ENCODE assay signal across 29 mouse cellular contexts in the genomic region with DNA sequence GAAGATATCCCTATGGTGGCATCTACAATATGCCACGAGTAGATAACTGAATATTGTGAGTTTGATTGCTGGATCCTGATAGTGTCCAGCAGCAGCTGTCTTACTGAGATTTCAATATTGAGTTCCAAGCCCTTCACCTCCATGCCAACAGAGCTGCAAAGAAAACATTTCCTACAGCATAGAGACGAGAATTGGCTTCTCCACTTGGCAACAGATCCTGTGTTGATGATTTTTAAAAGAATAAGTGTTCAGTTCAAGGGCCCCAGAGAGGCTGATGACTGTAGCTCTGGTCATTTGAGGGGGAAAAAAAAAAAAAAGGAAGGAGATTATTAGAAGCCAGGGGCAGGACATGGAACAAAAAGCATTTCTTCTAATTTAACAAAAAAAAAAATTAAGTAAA.
DNase-seq lines count a peak whose midpoint lies in the region; ATAC-seq and TF ChIP-seq lines count a peak whose summit lies in the region.
"Had no signal": no experiment of that assay in that cellular context is flagged by ENCODE, and none has a peak within 500 bp of the region (broad histone marks: within the 10 kb centered on the region; RNA-seq: fewer than 3 reads in every experiment).

No protein-coding gene starts in this region.

- no peaks in the 10 kb centered on the region for H3K9me3 ChIP-seq in hindbrain, embryonic 14.5 days (ENCODE audit: control insufficient read depth, low read length)
- no peaks in the 10 kb centered on the region for H3K9me3 ChIP-seq in hindbrain, embryonic 10.5 days
- H3K9me3 ChIP-seq in midbrain, postnatal 0 days (ENCODE audit: low read length): no peaks in the 10 kb centered on the region
- H3K9me3 ChIP-seq in midbrain, embryonic 14.5 days (ENCODE audit: control insufficient read depth, low read length): no peaks in the 10 kb centered on the region
- H3K9me3 ChIP-seq: embryonic facial prominence, embryonic 12.5 days; heart, embryonic 13.5 days; kidney, embryonic 15.5 days; limb, embryonic 13.5 days; lung, embryonic 15.5 days; midbrain, embryonic 15.5 days had no signal

- TF ChIP-seq CTCF in midbrain, postnatal 0 days (IDR thresholded peaks at IDR 0.05): no peak

- H3K4me1 ChIP-seq in hindbrain, embryonic 14.5 days (replicated peaks; ENCODE audit: control insufficient read depth, insufficient read depth, low read length): 0 out of 2 replicates have a peak, but pooled peaks cover 3% of the 10 kb centered on the region
- no peaks in the 10 kb centered on the region for H3K4me1 ChIP-seq in hindbrain, embryonic 10.5 days (replicated peaks)
- H3K4me1 ChIP-seq in midbrain, postnatal 0 days (ENCODE audit: insufficient read depth, low read length): no peaks in the 10 kb centered on the region
- no peaks in the 10 kb centered on the region for H3K4me1 ChIP-seq in midbrain, embryonic 14.5 days (ENCODE audit: control insufficient read depth, insufficient read depth, low read length)
- H3K4me1 ChIP-seq: embryonic facial prominence, embryonic 12.5 days; kidney, embryonic 15.5 days; limb, embryonic 13.5 days; megakaryocyte, embryonic 14.5 days had no signal

- peak; percentile 11 for DNase-seq in cerebellum, adult 9-10 months
- DNase-seq in cerebellum, adult 11 months: no peak
- DNase-seq in hindbrain, embryonic 14.5 days (ENCODE audit: low spot score): peak; percentile 27
- DNase-seq in hindbrain, embryonic 10.5 days (ENCODE audit: low spot score): no peak
- peak; percentile 69 for DNase-seq in midbrain, postnatal 0 days (ENCODE audit: low spot score)
- DNase-seq in midbrain, embryonic 14.5 days: no peak
- DNase-seq in layer of hippocampus, adult 9-10 months (ENCODE audit: low spot score): no peak
- DNase-seq in adrenal gland, adult 2 months: no peak
- DNase-seq: adrenal gland, postnatal 10 days; cerebellum, adult 18-20 months; embryo, embryonic 11 days; gastrocnemius, postnatal 10 days; kidney, adult 11 months; kidney, postnatal 25 days; lung, postnatal 4 days; right cerebral cortex, postnatal 25 days; spleen, adult 18-20 months; thymus, postnatal 14 days had no signal

- no peak overlapping the region for H3K4me3 ChIP-seq in hindbrain, embryonic 14.5 days (replicated peaks; ENCODE audit: low read length)
- no peak overlapping the region for H3K4me3 ChIP-seq in hindbrain, embryonic 10.5 days
- no peak overlapping the region for H3K4me3 ChIP-seq in midbrain, postnatal 0 days (ENCODE audit: low read depth, low read length)
- H3K4me3 ChIP-seq in midbrain, embryonic 14.5 days (replicated peaks; ENCODE audit: low read depth, low read length): no peak overlapping the region
- H3K4me3 ChIP-seq: embryonic facial prominence, embryonic 12.5 days; heart, embryonic 13.5 days; kidney, embryonic 15.5 days; limb, embryonic 13.5 days; lung, embryonic 15.5 days; megakaryocyte, embryonic 14.5 days; midbrain, embryonic 15.5 days had no signal

- no peaks in the 10 kb centered on the region for H3K27me3 ChIP-seq in hindbrain, embryonic 14.5 days (ENCODE audit: control insufficient read depth, insufficient read depth, low read length)
- no peaks in the 10 kb centered on the region for H3K27me3 ChIP-seq in hindbrain, embryonic 10.5 days (ENCODE audit: insufficient read depth, poor library complexity, severe bottlenecking)
- no peaks in the 10 kb centered on the region for H3K27me3 ChIP-seq in midbrain, postnatal 0 days (ENCODE audit: insufficient read depth, low read length)
- H3K27me3 ChIP-seq in midbrain, embryonic 14.5 days (ENCODE audit: control insufficient read depth, insufficient read depth, low read length): no peaks in the 10 kb centered on the region
- H3K27me3 ChIP-seq: CH12.LX; embryonic facial prominence, embryonic 12.5 days; heart, embryonic 13.5 days; kidney, embryonic 15.5 days; limb, embryonic 13.5 days; lung, embryonic 15.5 days; megakaryocyte, embryonic 14.5 days; midbrain, embryonic 15.5 days had no signal

- H3K9ac ChIP-seq in hindbrain, embryonic 14.5 days: no peak overlapping the region
- no peak overlapping the region for H3K9ac ChIP-seq in midbrain, postnatal 0 days (replicated peaks; ENCODE audit: low read length, poor library complexity, severe bottlenecking)
- no peak overlapping the region for H3K9ac ChIP-seq in midbrain, embryonic 14.5 days (replicated peaks; ENCODE audit: low read length)
- H3K9ac ChIP-seq: embryonic facial prominence, embryonic 12.5 days; heart, embryonic 13.5 days; kidney, embryonic 15.5 days; limb, embryonic 13.5 days; lung, embryonic 15.5 days; midbrain, embryonic 15.5 days had no signal

- 67% methylated on average over 2 of the region's 2 CpGs for WGBS in hindbrain, embryonic 14.5 days
- 72% methylated on average over 2 of the region's 2 CpGs for WGBS in hindbrain, embryonic 10.5 days
- WGBS in midbrain, postnatal 0 days: 62% methylated on average over 2 of the region's 2 CpGs
- WGBS in midbrain, embryonic 14.5 days: 63% methylated on average over 2 of the region's 2 CpGs

- ATAC-seq in hindbrain, embryonic 14.5 days (ENCODE audit: low FRiP score): no peak
- ATAC-seq in midbrain, postnatal 0 days (ENCODE audit: low FRiP score): no peak
- no peak for ATAC-seq in midbrain, embryonic 14.5 days (ENCODE audit: low FRiP score, low TSS enrichment)
- ATAC-seq: activated CD4-positive, CD25-positive, alpha-beta regulatory T cell, adult 4 months; inflammation-experienced regulatory T-cells, adult 6 months had no signal

- H3K4me2 ChIP-seq in hindbrain, embryonic 14.5 days (replicated peaks): no peak overlapping the region
- H3K4me2 ChIP-seq in midbrain, postnatal 0 days (ENCODE audit: low read depth, low read length, poor library complexity, severe bottlenecking): no peak overlapping the region
- H3K4me2 ChIP-seq in midbrain, embryonic 14.5 days (ENCODE audit: low read length): no peak overlapping the region
- H3K4me2 ChIP-seq: embryonic facial prominence, embryonic 12.5 days; heart, embryonic 13.5 days; kidney, embryonic 15.5 days; limb, embryonic 13.5 days; liver, embryonic 11.5 days; lung, embryonic 15.5 days; midbrain, embryonic 15.5 days had no signal

- no peaks in the 10 kb centered on the region for H3K36me3 ChIP-seq in hindbrain, embryonic 14.5 days (replicated peaks; ENCODE audit: control insufficient read depth, insufficient read depth)
- H3K36me3 ChIP-seq in hindbrain, embryonic 10.5 days: no peaks in the 10 kb centered on the region
- no peaks in the 10 kb centered on the region for H3K36me3 ChIP-seq in midbrain, postnatal 0 days (ENCODE audit: insufficient read depth, low read length)
- no peaks in the 10 kb centered on the region for H3K36me3 ChIP-seq in midbrain, embryonic 14.5 days (ENCODE audit: control insufficient read depth, insufficient read depth, low read length)
- H3K36me3 ChIP-seq: embryonic facial prominence, embryonic 12.5 days; heart, embryonic 13.5 days; kidney, embryonic 15.5 days; limb, embryonic 13.5 days; lung, embryonic 15.5 days; midbrain, embryonic 15.5 days had no signal

- no peak overlapping the region for H3K27ac ChIP-seq in hindbrain, embryonic 14.5 days
- no peak overlapping the region for H3K27ac ChIP-seq in hindbrain, embryonic 10.5 days
- no peak overlapping the region for H3K27ac ChIP-seq in midbrain, postnatal 0 days (ENCODE audit: low read depth, low read length)
- H3K27ac ChIP-seq in midbrain, embryonic 14.5 days (replicated peaks; ENCODE audit: low read depth, low read length): no peak overlapping the region
- H3K27ac ChIP-seq: embryonic facial prominence, embryonic 12.5 days; heart, embryonic 13.5 days; kidney, embryonic 15.5 days; limb, embryonic 13.5 days; lung, embryonic 15.5 days; midbrain, embryonic 15.5 days had no signal

Comparison
In these comparisons a context has a peak if more than half of its experiments do, and no peak if none do; other contexts are left out.
1. DNase-seq: peak in cerebellum, adult 9-10 months (single experiment), hindbrain, embryonic 14.5 days (single experiment) and midbrain, postnatal 0 days (single experiment); none in cerebellum, adult 11 months (single experiment), hindbrain, embryonic 10.5 days (single experiment), midbrain, embryonic 14.5 days (single experiment), layer of hippocampus, adult 9-10 months (single experiment) and adrenal gland, adult 2 months (single experiment).